Mouse (Mus musculus) adipocyte (in vitro differentiated cells): ENCODE measurements around the gene 4930564D02Rik.
A peak's percentile ranks its signal among the peaks of the same experiment; 100 is the strongest.

Experiments used
- DNase-seq: peaks from one replicate; pipeline ENCODE4 v3.0.0-alpha.2; 2016; ENCODE audit warnings: low spot score

Gene 4930564D02Rik

GRCm38 (mm10) chr3:105113859-105114258, 47.2 kb downstream of the 4930564D02Rik start:
- DNase-seq, result no peak

- DNase-seq, result peak; percentile 67
Observed at GRCm38 (mm10) chr3:105114269-105114668, 47.6 kb downstream of the 4930564D02Rik start.

GRCm38 (mm10) chr3:105116596-105116995, 50.0 kb downstream of the 4930564D02Rik start:
- DNase-seq, result no peak

GRCm38 (mm10) chr3:105123776-105124175, 57.1 kb downstream of the 4930564D02Rik start:
- DNase-seq, result no peak

DNA sequence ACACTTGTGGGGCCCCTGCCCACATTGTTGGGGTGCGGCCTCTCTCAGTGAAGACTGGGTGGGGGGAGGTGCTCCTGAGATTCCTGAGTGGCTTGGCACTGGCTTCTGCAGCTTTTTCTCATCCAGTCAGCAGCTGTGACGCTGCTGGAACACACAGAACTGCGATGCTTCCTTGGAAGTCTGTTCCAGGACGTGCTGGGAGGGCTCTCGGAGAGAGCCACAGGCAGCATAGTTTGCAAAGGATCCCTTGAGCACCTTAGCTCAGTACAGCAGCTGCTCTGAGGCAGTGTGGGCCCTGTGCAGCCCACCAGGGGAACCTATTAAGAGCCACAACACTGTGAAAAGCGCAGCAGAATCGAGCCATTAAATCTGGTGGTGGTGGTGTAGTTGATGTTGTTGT, 61.2 kb downstream of the 4930564D02Rik start:
- no peak for DNase-seq
